Mouse (Mus musculus): ENCODE results near the gene Prl8a1.

The Prl8a1 gene

DNA sequence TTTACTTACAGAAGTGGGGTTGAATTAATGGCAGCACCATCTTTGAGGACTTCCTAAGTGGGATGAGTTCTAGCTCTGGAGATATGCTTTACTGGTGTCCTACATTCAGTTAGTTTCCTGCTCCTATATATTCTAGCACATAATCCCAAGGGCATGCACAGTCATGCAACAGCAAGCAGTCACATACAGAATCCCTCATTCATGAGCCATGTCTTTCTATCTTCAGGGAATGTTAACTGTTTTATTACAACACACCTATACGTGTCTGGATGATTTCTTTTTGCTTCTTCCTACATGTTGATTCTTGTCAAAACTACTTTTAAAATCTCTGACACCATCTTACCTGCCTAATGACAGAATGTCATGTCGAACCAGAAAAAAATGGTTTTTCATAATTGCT is at the start of gene Prl8a1:
Gene Prl8a1 (minus strand): TSS at position 101 of the 400 bp plus-strand sequence.
- DNase-seq: no peak

DNA sequence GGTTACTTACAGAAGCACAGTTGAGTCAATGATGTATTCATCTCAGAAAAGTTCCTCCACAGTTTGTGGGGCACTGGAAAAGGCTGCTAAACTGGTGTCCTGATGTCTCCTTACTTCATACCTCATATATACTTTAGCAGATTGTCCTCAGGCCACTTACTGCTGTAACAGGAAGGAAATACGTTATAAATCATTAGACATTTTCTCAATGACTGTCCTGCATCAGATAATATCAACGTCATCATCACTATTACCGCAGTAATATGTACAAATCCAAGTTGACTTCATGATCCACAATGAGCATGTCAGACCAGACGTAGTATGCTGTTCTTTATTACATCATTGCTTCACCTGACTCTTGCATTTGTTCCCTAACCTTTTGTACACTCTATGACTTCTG is 28.5 kb upstream of the Prl8a1 start, which contains the start of gene Prl7b1:
Gene Prl7b1 (minus strand): TSS at position 101 of the 400 bp plus-strand sequence.
- no peak for DNase-seq

DNA sequence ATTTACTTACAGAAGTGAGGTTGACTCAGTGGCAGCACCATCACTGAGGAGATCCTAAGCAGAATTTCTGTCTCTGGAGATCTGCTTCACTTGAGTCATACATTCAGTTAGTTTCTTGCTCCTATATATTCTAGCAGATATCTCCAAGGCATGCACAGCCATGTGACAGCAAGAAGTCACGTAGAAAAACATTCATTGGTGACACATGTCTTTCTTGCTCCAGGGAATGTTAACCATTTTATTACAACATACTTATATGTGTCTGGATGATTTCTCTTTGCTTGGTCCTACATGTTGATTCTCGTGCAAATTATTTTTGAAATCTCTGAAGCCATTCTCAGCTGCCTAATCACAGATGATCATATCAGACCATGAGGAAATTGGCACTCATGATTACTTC is 17.5 kb downstream of the Prl8a1 start, which contains the start of gene Prl8a9:
Gene Prl8a9 (minus strand): TSS at position 101 of the 400 bp plus-strand sequence.
- DNase-seq: no peak

DNA sequence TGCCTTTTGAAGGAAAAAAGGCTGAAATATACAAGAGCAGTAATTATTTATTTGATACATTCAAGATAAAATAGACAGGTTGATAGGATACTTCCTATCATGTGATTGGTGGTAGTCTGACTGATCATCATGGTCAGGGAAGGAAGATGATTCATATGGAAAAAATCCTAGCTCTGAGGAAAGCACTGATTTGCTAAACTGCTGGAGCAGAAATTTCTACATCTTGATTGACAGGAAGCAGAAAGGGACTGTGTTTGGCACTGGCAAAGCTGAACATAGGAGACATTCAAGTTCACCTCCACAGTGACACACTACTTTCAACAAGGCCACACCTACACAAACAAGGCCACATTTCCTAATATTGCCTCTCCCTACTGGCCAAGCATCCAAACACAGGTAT is 28.6 kb downstream of the Prl8a1 start:
- DNase-seq: no peak
